Mouse (Mus musculus) heart, postnatal 0 days (tissue): ENCODE data around the gene Neu4.

ENCODE experiments used
- CTCF ChIP-seq: IDR thresholded peaks from 2 replicates; pipeline ENCODE4 v1.5.1; 2016; ENCODE audit warnings: antibody characterized with exemption, control low read depth, low read depth
- EP300 ChIP-seq: IDR thresholded peaks from 2 replicates; pipeline ENCODE4 v1.6.1; 2016; ENCODE audit warnings: antibody characterized with exemption, low read depth

DNA sequence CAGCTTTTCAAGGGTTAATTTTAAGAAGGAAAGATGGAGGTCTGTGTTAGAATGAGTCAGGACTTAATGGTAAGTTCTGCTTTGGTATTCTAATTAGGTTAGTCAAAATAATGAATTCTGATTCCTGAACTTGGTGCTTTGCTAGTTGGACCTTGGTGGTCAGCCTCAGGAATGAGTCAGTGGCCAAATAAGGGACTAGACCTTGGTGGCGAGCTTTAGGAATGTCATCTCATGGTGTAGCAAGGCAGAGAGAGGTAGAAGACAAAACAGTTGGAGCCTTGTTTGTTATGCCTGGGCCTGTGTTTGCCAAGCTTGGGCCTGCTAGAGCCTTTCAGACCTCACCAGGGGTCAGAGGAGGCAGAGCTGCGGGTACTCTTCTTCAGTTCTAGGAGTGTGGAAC lies 8.5 kb downstream of the Neu4 start:
- TF ChIP-seq CTCF (no peak), EP300 (no peak)
